Mouse (Mus musculus) urinary bladder, postnatal 14 days (tissue): Measurements from ENCODE around the gene Bok.

Source experiments
- DNase-seq: peaks from one replicate; pipeline ENCODE4 v3.0.0; 2021; ENCODE audit warnings: low spot score

The Bok gene

GRCm38 (mm10) chr1:93691106-93691505, 5.6 kb downstream of the Bok start:
- no peak for DNase-seq

- DNase-seq: no peak
Observed at GRCm38 (mm10) chr1:93691786-93692357, 6.4 kb downstream of the Bok start.

- DNase-seq: no peak
Observed at GRCm38 (mm10) chr1:93692773-93693172, 7.3 kb downstream of the Bok start.

- no peak for DNase-seq
Observed at GRCm38 (mm10) chr1:93693502-93693901, 8.0 kb downstream of the Bok start.

DNA sequence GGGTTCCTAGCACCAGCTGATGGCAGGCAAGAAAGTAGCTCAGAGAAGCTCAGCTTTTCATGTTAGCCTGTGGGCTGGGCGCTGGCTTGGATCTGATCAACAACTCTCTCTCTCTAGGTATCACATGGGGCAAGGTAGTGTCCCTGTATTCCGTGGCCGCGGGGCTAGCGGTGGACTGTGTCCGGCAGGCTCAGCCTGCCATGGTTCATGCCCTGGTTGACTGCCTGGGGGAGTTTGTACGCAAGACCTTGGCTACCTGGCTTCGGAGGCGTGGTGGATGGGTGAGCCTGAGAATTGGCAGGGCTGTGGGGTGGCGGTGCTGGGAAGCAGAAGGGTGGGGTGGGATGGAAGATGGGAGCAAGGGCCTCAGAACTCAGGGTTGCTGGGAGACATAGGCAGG, 8.5 kb downstream of the Bok start:
- no peak for DNase-seq

GRCm38 (mm10) chr1:93694966-93695365, 9.5 kb downstream of the Bok start:
- DNase-seq: peak; percentile 67

GRCm38 (mm10) chr1:93697317-93697716, 11.9 kb downstream of the Bok start:
- DNase-seq: no peak

- DNase-seq: no peak
Observed at GRCm38 (mm10) chr1:93699159-93699558, 13.7 kb downstream of the Bok start.

- no peak for DNase-seq
Observed at GRCm38 (mm10) chr1:93702106-93702505, 16.6 kb downstream of the Bok start.

GRCm38 (mm10) chr1:93703472-93704048, 18.1 kb downstream of the Bok start:
- no peak for DNase-seq

DNA sequence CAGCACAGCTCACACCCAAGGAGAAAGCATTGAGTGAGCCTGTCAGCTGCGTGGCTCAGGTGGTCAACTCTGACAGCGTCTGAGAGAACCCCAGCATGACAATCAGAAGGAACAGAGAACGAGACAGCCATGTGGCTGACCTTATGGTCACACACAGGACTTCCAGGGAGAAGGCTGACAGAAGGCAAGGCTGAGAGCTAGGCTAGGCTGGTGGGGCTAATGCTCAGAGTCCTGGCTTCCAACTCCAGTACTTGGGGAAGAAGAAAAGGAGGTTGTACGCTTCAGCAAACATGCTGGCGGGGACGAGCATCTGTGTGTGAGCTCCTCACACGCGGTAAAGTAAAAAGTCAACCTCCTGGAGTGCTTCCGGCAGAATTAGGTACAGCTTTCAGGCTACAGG, 18.9 kb downstream of the Bok start:
- DNase-seq: no peak

- DNase-seq: peak; percentile 18
Observed at GRCm38 (mm10) chr1:93705389-93705788, 19.9 kb downstream of the Bok start.

DNA sequence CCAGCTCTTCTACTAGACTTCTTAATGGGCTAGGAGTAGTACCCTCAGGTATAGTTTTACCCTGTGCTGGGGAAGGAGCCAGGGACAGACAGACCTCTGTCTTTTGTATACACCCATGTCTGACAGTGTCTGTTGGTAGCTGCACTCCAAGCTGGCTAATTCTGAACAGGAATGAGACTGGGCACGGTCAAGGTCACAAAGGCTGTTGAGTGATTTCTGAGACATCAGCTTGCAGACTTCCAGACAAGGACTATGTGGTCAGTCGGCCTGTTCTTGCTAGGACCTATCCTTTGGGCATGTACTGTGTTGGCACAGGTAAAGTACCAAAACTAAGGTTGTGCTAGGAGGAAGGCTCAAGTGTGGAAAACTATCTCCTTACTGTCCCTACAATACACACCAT, 30.7 kb downstream of the Bok start:
- DNase-seq: no peak

DNA sequence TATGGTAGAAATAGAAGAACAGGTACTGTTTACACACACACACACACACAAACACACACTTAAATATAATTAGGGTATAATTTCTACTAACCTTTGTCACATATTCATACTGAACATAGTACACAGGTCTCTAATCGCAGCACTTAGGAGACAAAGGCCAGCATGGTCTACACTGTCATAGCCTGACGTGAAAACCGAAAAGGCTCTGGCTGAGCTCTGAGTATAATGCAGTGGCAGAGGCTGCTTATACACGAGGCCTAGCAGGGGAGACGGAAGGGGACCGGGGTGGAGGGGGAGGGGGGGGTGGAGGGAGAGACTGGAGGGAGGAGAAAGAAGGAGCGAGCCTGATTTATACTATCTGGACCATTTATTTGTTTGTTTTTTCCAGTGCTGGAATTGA, 36.1 kb downstream of the Bok start:
- no peak for DNase-seq

- no peak for DNase-seq
Observed at GRCm38 (mm10) chr1:93724623-93725022, 39.2 kb downstream of the Bok start.

DNA sequence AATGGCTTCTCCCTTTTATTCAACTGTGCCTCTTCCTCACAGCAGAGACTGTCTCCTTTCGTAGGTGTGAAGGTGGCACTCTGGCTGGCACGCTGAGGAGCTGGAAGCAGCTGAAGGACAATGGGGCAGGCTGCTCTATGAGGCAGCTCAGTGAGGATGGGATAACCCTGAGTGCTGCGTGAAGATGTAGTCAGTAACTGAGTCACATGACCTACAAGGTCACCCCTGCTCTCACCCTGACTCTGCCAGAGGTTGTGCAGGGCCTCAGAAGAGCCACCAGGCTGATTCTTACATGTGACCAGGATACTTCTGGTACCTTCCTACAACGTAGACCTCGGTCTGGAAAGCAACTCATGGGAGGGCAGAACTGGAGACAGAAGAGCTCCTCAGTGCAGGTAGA, 40.2 kb downstream of the Bok start:
- no peak for DNase-seq

DNA sequence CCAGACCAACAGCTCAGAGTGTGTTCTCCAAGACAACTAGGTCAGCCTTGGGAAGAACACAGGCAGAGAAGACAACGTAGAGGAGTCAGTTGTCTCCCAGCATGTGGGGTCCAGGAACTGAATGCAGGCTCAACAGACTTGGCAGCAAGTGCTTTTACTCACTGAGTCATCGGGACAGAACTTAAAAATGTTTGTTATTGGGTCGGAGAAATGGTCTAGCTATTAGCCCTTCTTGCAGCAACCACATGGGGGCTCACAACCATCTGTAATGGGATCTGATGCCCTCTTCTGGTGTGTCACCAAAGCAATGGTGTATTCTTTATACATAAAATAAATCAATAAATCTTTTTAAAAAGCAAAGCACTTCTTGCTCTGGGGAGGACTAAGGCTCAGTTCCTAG, 40.7 kb downstream of the Bok start:
- DNase-seq: no peak

DNA sequence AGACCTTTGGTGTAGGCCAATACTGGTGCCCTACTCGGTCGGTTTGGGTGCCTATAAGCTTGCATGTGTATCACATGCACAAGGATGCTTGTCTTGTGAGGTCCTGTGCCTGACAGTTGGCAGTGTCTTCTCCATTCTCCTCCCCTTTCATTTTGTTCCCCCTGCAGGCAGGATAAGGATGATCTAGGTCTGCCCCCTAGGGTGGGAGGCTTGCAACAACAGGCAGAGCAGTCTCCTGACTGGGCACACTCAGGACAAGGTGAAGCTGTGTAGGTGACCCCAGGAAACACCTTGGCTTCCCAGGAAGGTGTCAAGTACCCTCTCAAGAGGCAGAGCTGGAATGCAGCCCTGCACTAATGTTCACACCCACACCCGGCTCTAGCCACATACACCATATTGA, 41.5 kb downstream of the Bok start:
- peak; percentile 56 for DNase-seq

DNA sequence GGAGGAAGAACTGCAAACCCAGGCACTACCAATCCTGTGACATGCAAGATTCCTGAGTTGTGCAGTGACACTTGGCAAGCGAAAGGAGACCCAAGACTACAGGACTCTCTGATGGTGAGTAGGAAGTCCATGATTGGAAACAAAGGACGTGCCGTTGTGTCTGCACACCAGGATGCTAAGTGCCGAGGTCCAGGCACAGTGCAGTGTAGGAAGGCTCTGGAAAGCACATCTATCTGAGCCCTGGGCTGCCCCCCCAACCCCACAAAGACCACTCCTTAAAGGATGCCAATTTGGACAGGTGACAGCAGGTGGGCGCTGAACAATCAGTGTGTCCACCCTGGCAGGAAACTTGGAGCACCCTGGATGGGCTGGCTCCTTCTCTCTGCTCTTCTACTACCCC, 45.6 kb downstream of the Bok start:
- no peak for DNase-seq

- DNase-seq: no peak
Observed at GRCm38 (mm10) chr1:93731880-93732281, 46.4 kb downstream of the Bok start.

GRCm38 (mm10) chr1:93735859-93736258, 50.4 kb downstream of the Bok start:
- DNase-seq: no peak

- DNase-seq: no peak
Observed at GRCm38 (mm10) chr1:93737711-93738110, 52.3 kb downstream of the Bok start.

DNA sequence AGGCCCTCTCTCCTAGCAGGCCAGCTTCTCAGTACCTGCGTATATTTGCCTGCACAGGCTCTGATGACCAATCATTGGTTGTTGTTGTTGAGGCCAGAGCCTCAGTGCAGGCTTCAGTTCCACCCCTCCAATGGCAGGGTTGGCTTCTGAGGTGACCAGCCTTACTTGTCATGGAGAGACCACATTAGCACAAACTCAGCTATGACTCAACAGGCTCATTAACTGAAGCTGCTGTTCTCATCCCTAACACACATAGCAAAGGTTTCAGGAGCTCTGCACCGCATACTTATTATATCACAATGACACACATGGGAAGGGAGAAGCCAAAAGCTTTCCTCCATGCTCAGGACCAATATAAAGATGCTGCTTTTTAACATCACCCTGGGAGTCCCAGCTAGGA, 55.2 kb downstream of the Bok start:
- no peak for DNase-seq

GRCm38 (mm10) chr1:93741987-93742386, 56.5 kb downstream of the Bok start:
- no peak for DNase-seq
